Mouse (Mus musculus): ENCODE data around the gene Gpa33.

The Gpa33 gene

DNA sequence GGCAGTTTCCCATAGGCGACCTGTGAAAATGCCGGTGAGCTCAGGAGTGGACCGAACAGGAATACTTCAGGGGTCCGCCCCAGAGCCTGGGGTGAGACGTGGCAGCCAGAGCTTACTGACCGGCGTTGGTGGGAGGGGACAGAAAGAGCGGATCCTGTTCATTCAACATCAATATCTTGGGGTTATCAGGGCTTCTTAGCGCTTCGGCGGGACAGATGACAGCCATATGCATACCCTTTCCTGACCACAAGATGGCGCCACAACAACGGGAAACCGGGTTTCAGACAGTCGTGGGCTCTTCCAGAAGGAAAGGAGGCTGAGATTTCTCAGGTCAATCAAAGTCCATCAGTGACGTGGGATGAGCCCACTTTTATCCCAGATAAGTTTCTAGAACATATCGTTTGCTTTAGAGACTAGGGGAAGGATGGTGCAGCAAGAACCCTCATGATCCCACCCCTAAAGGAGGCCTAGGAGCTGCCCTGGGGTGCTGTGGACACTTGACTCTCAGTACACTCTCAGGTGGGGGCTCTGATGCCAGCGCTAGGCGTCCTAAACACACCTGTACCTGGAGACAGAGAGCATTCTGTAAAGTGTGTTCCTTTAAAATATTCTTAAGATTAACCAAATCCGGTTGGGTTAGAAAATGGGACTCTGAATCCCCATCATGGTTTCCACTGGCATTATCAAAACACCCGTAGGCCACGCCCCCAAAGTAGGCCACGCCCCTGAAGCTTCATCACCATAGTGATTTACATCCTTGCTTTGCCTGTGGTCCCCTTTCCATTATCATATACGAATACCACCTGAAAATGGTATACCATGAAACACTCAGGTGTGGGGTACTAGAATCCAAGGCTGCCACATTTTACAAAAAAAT is 30.8 kb downstream of the Gpa33 start:
- peak; percentile 26 to 46 for DNase-seq (ENCODE audit: low read depth in 2 of 2, low spot score in 2 of 2)

- no peak for DNase-seq (ENCODE audit: low read depth in 2 of 2, low spot score in 2 of 2)
These were observed 34.5 kb downstream of the Gpa33 start for GRCm38 (mm10) chr1:166164580-166164979.

DNA sequence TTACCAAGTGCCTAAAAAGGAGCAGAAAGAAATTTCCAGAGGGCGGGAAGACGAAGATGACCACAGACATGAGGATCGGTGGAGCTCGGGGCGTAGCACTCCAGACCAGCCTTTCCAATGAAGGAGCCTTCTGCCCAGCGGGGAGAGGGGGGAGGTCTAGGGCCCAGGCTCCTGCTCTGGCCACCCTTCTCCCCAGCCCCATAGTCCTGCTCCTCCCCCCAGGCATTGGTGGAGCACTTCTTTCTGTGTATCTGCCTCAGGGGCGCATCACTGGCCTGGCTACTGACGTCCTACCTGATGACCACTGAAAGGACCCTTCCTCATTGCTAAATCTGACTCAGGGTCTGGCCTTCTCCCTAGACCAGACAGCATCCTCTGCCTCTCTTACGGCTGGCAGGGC is 35.1 kb downstream of the Gpa33 start:
- DNase-seq (ENCODE audit: low read depth in 2 of 2, low spot score in 2 of 2): no peak

GRCm38 (mm10) chr1:166167405-166167804 is 37.4 kb downstream of the Gpa33 start:
- DNase-seq (ENCODE audit: low read depth in 2 of 2, low spot score in 2 of 2): no peak

DNA sequence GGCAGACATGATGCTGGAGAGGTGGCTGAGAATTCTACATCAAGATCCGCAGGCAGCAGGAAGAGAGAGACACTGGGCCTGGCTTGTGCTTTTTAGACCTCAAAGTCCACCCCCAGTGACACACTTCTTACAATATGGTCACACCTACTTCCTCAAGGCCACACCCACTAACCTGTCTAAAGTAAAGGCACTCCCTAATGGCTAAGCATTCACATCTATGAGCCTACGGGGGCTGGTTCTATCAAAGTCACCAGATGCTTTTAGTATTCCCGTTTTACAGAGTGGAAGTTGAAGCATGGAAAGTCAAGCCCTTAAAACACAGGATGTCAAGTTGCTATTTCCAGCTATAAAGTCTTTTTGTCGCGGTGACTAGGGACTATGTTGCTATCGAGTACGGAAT is 38.0 kb downstream of the Gpa33 start:
- no peak for DNase-seq (ENCODE audit: low read depth in 2 of 2, low spot score in 2 of 2)

GRCm38 (mm10) chr1:166169713-166170112 is 39.7 kb downstream of the Gpa33 start:
- DNase-seq (ENCODE audit: low read depth in 2 of 2, low spot score in 2 of 2): no peak

- DNase-seq (ENCODE audit: low read depth in 2 of 2, low spot score in 2 of 2): no peak
These were observed 40.8 kb downstream of the Gpa33 start for GRCm38 (mm10) chr1:166170852-166171251.

GRCm38 (mm10) chr1:166172992-166173391 is 43.0 kb downstream of the Gpa33 start:
- no peak for DNase-seq (ENCODE audit: low read depth in 2 of 2, low spot score in 2 of 2)

GRCm38 (mm10) chr1:166173621-166174020 is 43.6 kb downstream of the Gpa33 start:
- no peak for DNase-seq (ENCODE audit: low read depth in 2 of 2, low spot score in 2 of 2)

- DNase-seq (ENCODE audit: low read depth in 2 of 2, low spot score in 2 of 2): no peak
These were observed 51.5 kb downstream of the Gpa33 start for GRCm38 (mm10) chr1:166181510-166181909.

GRCm38 (mm10) chr1:166182952-166183627 is 53.1 kb downstream of the Gpa33 start:
- no peak for DNase-seq (ENCODE audit: low read depth in 2 of 2, low spot score in 2 of 2)

DNA sequence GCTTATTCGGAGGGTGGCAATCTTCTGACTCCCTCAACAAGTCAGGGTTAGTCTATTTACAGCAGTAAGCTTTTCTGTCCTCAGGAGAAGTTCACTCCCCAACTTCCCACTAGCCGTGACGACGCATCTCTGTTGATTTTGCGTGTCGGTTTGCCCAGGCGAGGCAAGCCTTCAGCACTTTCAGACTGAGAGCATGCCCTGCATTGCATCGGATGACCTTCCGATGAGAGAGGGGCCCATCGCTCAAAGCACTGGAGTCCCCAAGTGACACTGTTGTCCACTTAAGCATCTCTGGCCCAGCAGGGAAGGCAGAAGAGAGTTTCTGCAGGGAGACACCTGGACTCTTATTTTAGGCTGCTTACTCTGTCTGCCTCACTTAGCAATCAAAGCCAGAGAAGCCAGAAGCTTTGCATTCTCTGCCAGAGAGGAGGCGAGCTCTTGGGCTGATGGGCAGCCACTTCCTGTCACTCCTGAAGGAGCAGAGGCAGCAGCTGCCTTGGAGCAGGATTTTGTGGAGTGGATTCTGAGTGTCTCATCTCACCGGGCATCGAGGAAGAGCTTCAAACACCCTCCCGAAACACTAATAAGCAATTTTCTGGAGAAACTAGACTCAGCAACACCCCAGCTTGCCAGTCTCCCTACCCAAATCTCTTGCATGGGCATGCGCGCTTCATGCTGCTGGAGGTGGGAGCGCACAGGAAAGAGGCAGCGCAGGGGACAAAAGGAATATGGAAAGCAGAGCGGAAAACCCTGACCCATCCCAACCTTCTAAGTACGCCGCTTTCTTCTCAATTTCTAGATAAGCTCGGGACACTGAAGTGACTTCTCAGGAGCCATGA is 54.6 kb downstream of the Gpa33 start:
- DNase-seq (ENCODE audit: low read depth in 2 of 2, low spot score in 2 of 2): no peak

DNA sequence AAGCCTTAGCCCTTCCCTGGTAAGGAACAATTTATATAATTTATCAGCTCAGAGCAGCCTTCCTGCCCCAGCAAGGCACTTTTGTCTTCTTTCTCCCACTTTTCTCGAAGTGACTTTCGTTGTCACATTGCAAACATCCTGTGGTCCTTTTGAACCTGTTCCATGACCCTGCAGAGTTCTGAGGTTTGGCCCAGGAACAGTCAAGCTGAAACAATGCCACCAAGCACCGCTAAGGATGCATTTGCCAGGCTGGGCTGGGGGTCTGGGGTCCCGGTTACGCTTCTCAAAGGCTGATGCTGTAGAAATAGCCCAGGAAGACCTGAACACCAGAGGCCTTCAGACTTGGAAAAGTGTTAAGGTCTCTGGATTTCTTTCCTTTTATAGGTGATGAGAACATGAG is 55.3 kb downstream of the Gpa33 start:
- no peak for DNase-seq (ENCODE audit: low read depth in 2 of 2, low spot score in 2 of 2)

DNA sequence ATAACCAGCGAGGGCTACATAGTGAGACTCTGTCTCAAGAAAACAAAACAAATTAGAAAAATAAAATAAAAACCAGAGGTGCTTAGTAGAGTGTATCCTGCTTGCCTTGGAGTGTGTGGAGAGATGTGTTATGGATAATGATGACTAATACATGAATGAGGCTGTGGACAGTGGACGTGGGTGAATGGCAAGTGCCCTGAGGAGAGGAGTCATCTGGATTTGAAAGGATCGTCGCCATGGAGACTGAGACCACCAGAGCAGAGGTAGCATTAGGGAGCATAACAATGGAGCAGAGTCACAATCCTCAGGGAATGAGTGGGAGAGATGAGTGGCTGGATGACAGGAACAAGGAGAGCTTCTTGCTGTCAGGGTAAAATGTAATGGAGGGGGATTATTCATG is 59.8 kb downstream of the Gpa33 start:
- DNase-seq (ENCODE audit: low read depth in 2 of 2, low spot score in 2 of 2): no peak

GRCm38 (mm10) chr1:166204171-166204570 is 74.1 kb downstream of the Gpa33 start:
- no peak for DNase-seq (ENCODE audit: low read depth in 2 of 2, low spot score in 2 of 2)

DNA sequence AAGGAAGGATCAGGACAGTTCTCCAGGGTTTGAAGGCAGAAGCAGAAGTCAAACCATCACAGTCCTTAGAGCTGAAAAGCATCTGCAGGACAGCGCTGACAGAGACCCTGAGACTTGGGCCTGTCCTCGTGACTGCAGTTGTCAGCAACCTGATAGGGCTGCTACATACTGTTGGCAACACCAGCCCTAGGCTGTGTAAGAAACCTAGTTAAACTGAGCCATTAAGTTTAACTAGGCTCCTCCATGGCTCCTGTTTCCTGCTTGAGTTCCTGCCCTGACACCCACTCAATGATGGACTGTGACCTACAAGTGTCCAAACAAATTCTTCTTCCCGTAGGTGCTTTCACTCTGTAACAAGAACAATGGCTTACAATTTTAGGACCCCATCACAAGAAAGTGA is 75.1 kb downstream of the Gpa33 start:
- DNase-seq (ENCODE audit: low read depth in 2 of 2, low spot score in 2 of 2): no peak

GRCm38 (mm10) chr1:166209371-166209770 is 79.3 kb downstream of the Gpa33 start:
- no peak for DNase-seq (ENCODE audit: low read depth in 2 of 2, low spot score in 2 of 2)

DNA sequence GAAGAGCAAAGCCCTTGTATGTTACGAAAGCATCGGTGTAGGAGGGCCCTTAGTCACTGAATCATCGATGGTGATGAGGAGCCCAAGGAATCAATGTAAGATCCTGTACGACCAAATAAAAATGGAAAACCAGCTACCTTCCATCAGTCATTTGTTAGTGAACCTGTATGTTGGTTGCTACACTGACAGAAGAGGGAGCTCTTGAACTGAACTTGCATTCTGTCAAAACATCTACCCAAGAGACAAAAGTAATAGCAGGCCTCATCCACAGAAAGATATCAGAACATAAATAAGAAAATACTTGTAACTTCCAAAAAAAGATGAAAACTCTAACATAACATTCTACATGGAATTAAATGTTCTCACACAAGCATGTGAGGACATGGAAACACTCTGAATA is 84.1 kb downstream of the Gpa33 start:
- DNase-seq (ENCODE audit: low read depth in 2 of 2, low spot score in 2 of 2): no peak

Data from CD8-positive naive resting alpha-beta T cell, adult 2 months (primary cell).